Mouse (Mus musculus) ES-E14 (cell line): Measurements from ENCODE around the gene Btg1. TPM values are rescaled to one million over a fixed set of nuclear protein-coding genes. Genes with fewer than 3 reads are reported as not detected.
A peak's percentile ranks its signal among the peaks of the same experiment; 100 is the strongest.

Experiments
- DNase-seq: peaks from one replicate; pipeline ENCODE4 v3.0.0-alpha.2; 2013; ENCODE audit warnings: low read depth, low spot score
- H3K27ac ChIP-seq: 2 replicates; pipeline ENCODE4 v1.5.1; 2012; ENCODE audit warnings: low read depth, mild to moderate bottlenecking, low read length, moderate library complexity, mixed read lengths; ENCODE audit not compliant: poor library complexity, insufficient read depth, severe bottlenecking
- H3K36me3 ChIP-seq: 2 replicates; pipeline ENCODE4 v1.6.1; 2012; ENCODE audit warnings: mild to moderate bottlenecking, low read length, moderate library complexity, mixed read lengths; ENCODE audit not compliant: control insufficient read depth, poor library complexity, insufficient read depth, severe bottlenecking
- H3K4me1 ChIP-seq, 2 experiments: fragments of 150-350 bp in 1 of 2; sonication (generic) in 1 of 2; 2 replicates each; pipeline ENCODE4 v1.6.1; 2012; ENCODE audit warnings: low read length in 2 of 2, mild to moderate bottlenecking in 1 of 2, mixed read lengths in 1 of 2; ENCODE audit not compliant: control insufficient read depth in 2 of 2, insufficient read depth in 2 of 2, poor library complexity in 1 of 2
- H3K4me3 ChIP-seq, 2 experiments: fragments of 150-350 bp in 1 of 2; sonication (generic) in 1 of 2; 2 replicates each; pipeline ENCODE4 v1.5.1; 2012; ENCODE audit warnings: low read length in 2 of 2, low read depth in 1 of 2, mild to moderate bottlenecking in 1 of 2, mixed read lengths in 1 of 2; ENCODE audit not compliant: insufficient read depth in 1 of 2, poor library complexity in 1 of 2, severe bottlenecking in 1 of 2
- H3K9ac ChIP-seq: 2 replicates; pipeline ENCODE4 v1.6.1; 2012; ENCODE audit warnings: low read depth, mild to moderate bottlenecking, low read length, mixed read lengths; ENCODE audit not compliant: poor library complexity, insufficient read depth, severe bottlenecking
- H3K9me3 ChIP-seq: fragments of 150-350 bp; sonication (generic); 2 replicates; pipeline ENCODE4 v1.6.1; 2012; ENCODE audit warnings: low read depth, mild to moderate bottlenecking, low read length; ENCODE audit not compliant: control insufficient read depth, insufficient read depth
- CHD2 ChIP-seq: IDR thresholded peaks from 2 replicates; pipeline ENCODE4 v1.6.1; 2014; ENCODE audit warnings: mild to moderate bottlenecking, low read depth, low read length, inconsistent platforms
- HCFC1 ChIP-seq: IDR thresholded peaks from 2 replicates; pipeline ENCODE4 v1.6.1; 2012; ENCODE audit warnings: low read length, inconsistent platforms, borderline replicate concordance; ENCODE audit not compliant: insufficient read depth
- MAFK ChIP-seq: IDR thresholded peaks from 2 replicates; pipeline ENCODE4 v1.6.1; 2014; ENCODE audit warnings: mild to moderate bottlenecking, low read depth, low read length, inconsistent platforms; ENCODE audit not compliant: insufficient read depth
- ZC3H11A ChIP-seq: IDR thresholded peaks from 2 replicates; pipeline ENCODE4 v1.6.1; 2012; ENCODE audit warnings: low read depth, mild to moderate bottlenecking, inconsistent platforms, low read length, borderline replicate concordance
- ZNF384 ChIP-seq: IDR thresholded peaks from 2 replicates; pipeline ENCODE4 v1.6.1; 2012; ENCODE audit warnings: low read depth, low read length, inconsistent platforms
- in situ Hi-C, 2 experiments: fragments of 600-800 bp; cut with MboI; formaldehyde crosslinking; loops; one replicate each; pipeline ENCODE4 v1.15.1; 2025; ENCODE audit warnings: low sequenced_read_pairs in 2 of 2, inconsistent platforms in 1 of 2; ENCODE audit not compliant: unreplicated experiment in 2 of 2
- total RNA-seq: library from RNA; depleted of rRNA; stranded (reverse); fragments of 300-350 nt; gene quantifications from 2 replicates; pipeline ENCODE4 v1.2.3, GENCODE M21; 2012

Gene Btg1
- total RNA-seq, 1 experiment = 16.1 TPM

GRCm38 (mm10) chr10:96605856-96606255, 10.9 kb upstream of the Btg1 start:
- no peak for TF ChIP-seq MAFK
- no peak for TF ChIP-seq HCFC1
- no peak for TF ChIP-seq ZNF384
- TF ChIP-seq CHD2 = no peak
- no peak for TF ChIP-seq ZC3H11A

GRCm38 (mm10) chr10:96607617-96608185, 9.1 kb upstream of the Btg1 start:
- no peak for DNase-seq
- TF ChIP-seq ZC3H11A (no peak), MAFK (no peak), CHD2 (no peak), HCFC1 (no peak), ZNF384 (no peak)
- Histone ChIP-seq H3K27ac (no peak overlapping the region), H3K4me3 (no peak overlapping the region), H3K9me3 (no peaks in the 10 kb centered on the region), H3K9ac (no peak overlapping the region), H3K4me1 (peaks cover 0 to 2% of the 10 kb centered on the region in 2 experiments; a peak in 2 of 4 replicates), H3K36me3 (no peaks in the 10 kb centered on the region)
- in situ Hi-C loops = no loop called here

More at GRCm38 (mm10) chr10:96605856-96606255, 10.9 kb upstream of the Btg1 start:
- Histone ChIP-seq H3K36me3 (no peaks in the 10 kb centered on the region), H3K4me3 (no peak overlapping the region), H3K27ac (no peak overlapping the region), H3K9ac (no peak overlapping the region), H3K9me3 (no peaks in the 10 kb centered on the region), H3K4me1 (peaks cover 0 to 2% of the 10 kb centered on the region in 2 experiments; a peak in 2 of 4 replicates)
- no peak for DNase-seq
- in situ Hi-C loops = no loop called here

- no peaks in the 10 kb centered on the region for H3K9me3 ChIP-seq
- TF ChIP-seq ZC3H11A = no peak
- no peak for TF ChIP-seq HCFC1
- no peak for TF ChIP-seq CHD2
Observed at GRCm38 (mm10) chr10:96609356-96610345, 7.2 kb upstream of the Btg1 start.

GRCm38 (mm10) chr10:96616001-96616708, 651 bp upstream of the Btg1 start:
- peak overlapping the region; percentile 84 to 94 for H3K4me3 ChIP-seq
- no peaks in the 10 kb centered on the region for H3K9me3 ChIP-seq
- peaks cover 7% of the 10 kb centered on the region for H3K36me3 ChIP-seq
- in situ Hi-C loops = no loop called here
- TF ChIP-seq ZC3H11A (no peak), HCFC1 (no peak), MAFK (no peak), CHD2 (no peak), ZNF384 (no peak)
- H3K4me1 ChIP-seq = peaks cover 0 to 4% of the 10 kb centered on the region in 2 experiments; a peak in 3 of 4 replicates
- no peak overlapping the region for H3K27ac ChIP-seq
- peak overlapping the region; percentile 80 for H3K9ac ChIP-seq
- DNase-seq = no peak

More at GRCm38 (mm10) chr10:96609356-96610345, 7.2 kb upstream of the Btg1 start:
- Histone ChIP-seq H3K27ac (no peak overlapping the region), H3K4me3 (no peak overlapping the region), H3K4me1 (peaks cover 0 to 2% of the 10 kb centered on the region in 2 experiments; a peak in 2 of 4 replicates), H3K36me3 (no peaks in the 10 kb centered on the region), H3K9ac (no peak overlapping the region)
- peak; percentile 74 for DNase-seq
- in situ Hi-C loops = no loop called here
